Mouse (Mus musculus): ENCODE measurements around the gene Pik3cd. TPM values are rescaled to one million over a fixed set of nuclear protein-coding genes. Genes with fewer than 3 reads are reported as not detected.

The Pik3cd gene
- polyA plus RNA-seq, 1 experiment from 2014 or later: 5.5 TPM

- H3K9me3 ChIP-seq (ENCODE audit: low read depth, low read length): no peaks in the 10 kb centered on the region
- no peak for TF ChIP-seq CTCF (IDR thresholded peaks at IDR 0.05; ENCODE audit: low read depth)
- no peak overlapping the region for H3K4me2 ChIP-seq
- no peak overlapping the region for H3K27ac ChIP-seq (ENCODE audit: low read depth)
- no peak overlapping the region for H3K9ac ChIP-seq
- ATAC-seq (ENCODE audit: insufficient read depth) (no peak), DNase-seq (no peak)
- no peaks in the 10 kb centered on the region for H3K4me1 ChIP-seq (ENCODE audit: insufficient read depth)
- H3K27me3 ChIP-seq (ENCODE audit: insufficient read depth, low read length): no peaks in the 10 kb centered on the region
- 89% methylated on average over 17 of the region's 17 CpGs for WGBS
- peaks cover 98% of the 10 kb centered on the region for H3K36me3 ChIP-seq (ENCODE audit: insufficient read depth)
- H3K4me3 ChIP-seq (ENCODE audit: low read depth, low read length): no peak overlapping the region
Observed at GRCm38 (mm10) chr4:149724916-149725470, 22.6 kb upstream of the Pik3cd start.

- peaks cover 98% of the 10 kb centered on the region for H3K36me3 ChIP-seq (ENCODE audit: insufficient read depth)
- no peak overlapping the region for H3K4me2 ChIP-seq
- WGBS: 74% methylated on average over 17 of the region's 17 CpGs
- peak; percentile 72 for TF ChIP-seq CTCF (IDR thresholded peaks at IDR 0.05; ENCODE audit: low read depth)
- no peak overlapping the region for H3K27ac ChIP-seq (ENCODE audit: low read depth)
- no peak overlapping the region for H3K9ac ChIP-seq
- no peak overlapping the region for H3K4me3 ChIP-seq (ENCODE audit: low read depth, low read length)
- no peaks in the 10 kb centered on the region for H3K4me1 ChIP-seq (ENCODE audit: insufficient read depth)
- H3K9me3 ChIP-seq (ENCODE audit: low read depth, low read length): no peaks in the 10 kb centered on the region
- ATAC-seq (ENCODE audit: insufficient read depth): peak; percentile 9; the same call in 1 of the 2 replicates
- H3K27me3 ChIP-seq (ENCODE audit: insufficient read depth, low read length): no peaks in the 10 kb centered on the region
- peak; percentile 66 for DNase-seq
Observed at GRCm38 (mm10) chr4:149723855-149724731, 21.7 kb upstream of the Pik3cd start.

GRCm38 (mm10) chr4:149723021-149723390 lies 20.6 kb upstream of the Pik3cd start:
- H3K27ac ChIP-seq (ENCODE audit: low read depth): no peak overlapping the region
- 89% methylated on average over 12 of the region's 12 CpGs for WGBS
- no peaks in the 10 kb centered on the region for H3K4me1 ChIP-seq (ENCODE audit: insufficient read depth)
- TF ChIP-seq CTCF (IDR thresholded peaks at IDR 0.05; ENCODE audit: low read depth): no peak
- H3K9ac ChIP-seq: no peak overlapping the region
- ATAC-seq (ENCODE audit: insufficient read depth) (no peak), DNase-seq (no peak)
- no peaks in the 10 kb centered on the region for H3K27me3 ChIP-seq (ENCODE audit: insufficient read depth, low read length)
- H3K36me3 ChIP-seq (ENCODE audit: insufficient read depth): peaks cover 99% of the 10 kb centered on the region
- no peaks in the 10 kb centered on the region for H3K9me3 ChIP-seq (ENCODE audit: low read depth, low read length)
- no peak overlapping the region for H3K4me2 ChIP-seq
- H3K4me3 ChIP-seq (ENCODE audit: low read depth, low read length): no peak overlapping the region

- no peak for TF ChIP-seq CTCF (IDR thresholded peaks at IDR 0.05; ENCODE audit: low read depth)
- Histone ChIP-seq H3K9ac (no peak overlapping the region), H3K9me3 (ENCODE audit: low read depth, low read length) (no peaks in the 10 kb centered on the region), H3K27ac (ENCODE audit: low read depth) (no peak overlapping the region), H3K36me3 (ENCODE audit: insufficient read depth) (peaks cover 99% of the 10 kb centered on the region), H3K27me3 (ENCODE audit: insufficient read depth, low read length) (no peaks in the 10 kb centered on the region), H3K4me3 (ENCODE audit: low read depth, low read length) (no peak overlapping the region), H3K4me1 (ENCODE audit: insufficient read depth) (no peaks in the 10 kb centered on the region), H3K4me2 (no peak overlapping the region)
- DNase-seq (no peak), ATAC-seq (ENCODE audit: insufficient read depth) (no peak)
- WGBS: 85% methylated on average over 24 of the region's 24 CpGs
Observed at GRCm38 (mm10) chr4:149722104-149723020, 20.0 kb upstream of the Pik3cd start.

GRCm38 (mm10) chr4:149721163-149721562 lies 18.8 kb upstream of the Pik3cd start:
- Histone ChIP-seq H3K4me1 (ENCODE audit: insufficient read depth) (no peaks in the 10 kb centered on the region), H3K4me3 (ENCODE audit: low read depth, low read length) (no peak overlapping the region), H3K4me2 (no peak overlapping the region), H3K27ac (ENCODE audit: low read depth) (no peak overlapping the region), H3K36me3 (ENCODE audit: insufficient read depth) (peaks cover 99% of the 10 kb centered on the region), H3K9me3 (ENCODE audit: low read depth, low read length) (no peaks in the 10 kb centered on the region), H3K27me3 (ENCODE audit: insufficient read depth, low read length) (no peaks in the 10 kb centered on the region), H3K9ac (no peak overlapping the region)
- DNase-seq (no peak), ATAC-seq (ENCODE audit: insufficient read depth) (no peak)
- 73% methylated on average over 8 of the region's 8 CpGs for WGBS
- no peak for TF ChIP-seq CTCF (IDR thresholded peaks at IDR 0.05; ENCODE audit: low read depth)

GRCm38 (mm10) chr4:149719686-149720085 lies 17.3 kb upstream of the Pik3cd start:
- Histone ChIP-seq H3K9ac (no peak overlapping the region), H3K36me3 (ENCODE audit: insufficient read depth) (peaks cover 99% of the 10 kb centered on the region), H3K27ac (ENCODE audit: low read depth) (no peak overlapping the region), H3K27me3 (ENCODE audit: insufficient read depth, low read length) (no peaks in the 10 kb centered on the region), H3K4me2 (no peak overlapping the region), H3K9me3 (ENCODE audit: low read depth, low read length) (no peaks in the 10 kb centered on the region), H3K4me3 (ENCODE audit: low read depth, low read length) (no peak overlapping the region), H3K4me1 (ENCODE audit: insufficient read depth) (no peaks in the 10 kb centered on the region)
- DNase-seq: peak; percentile 67
- WGBS: 77% methylated on average over 6 of the region's 6 CpGs
- TF ChIP-seq CTCF (IDR thresholded peaks at IDR 0.05; ENCODE audit: low read depth): peak; percentile 70
- no peak for ATAC-seq (ENCODE audit: insufficient read depth)

Measured in lung, embryonic 14.5 days (tissue).